Mouse (Mus musculus) stomach, embryonic 15.5 days (tissue): ENCODE results near the gene Usp18. TPM values are rescaled to one million over a fixed set of nuclear protein-coding genes. Genes with fewer than 3 reads are reported as not detected.

ENCODE experiments used
- ATAC-seq: fragments of 200-750 bp; cut with Nextera tagmentation; 2 replicates; pipeline ENCODE4 v1.8.0; 2017; ENCODE audit warnings: low read depth, moderate number of reproducible peaks, moderate TSS enrichment; ENCODE audit not compliant: insufficient read depth, low FRiP score
- H3K27ac ChIP-seq: fragments of 300-500 bp; sonication (generic); 2 replicates; pipeline ENCODE4 v1.5.1; 2015; ENCODE audit warnings: mild to moderate bottlenecking, inconsistent platforms
- H3K27me3 ChIP-seq: fragments of 300-500 bp; sonication (generic); replicated peaks from 2 replicates; pipeline ENCODE4 v1.6.1; 2015; ENCODE audit warnings: inconsistent platforms
- H3K36me3 ChIP-seq: fragments of 300-500 bp; sonication (generic); 2 replicates; pipeline ENCODE4 v1.6.1; 2015; ENCODE audit warnings: inconsistent platforms
- H3K4me1 ChIP-seq: fragments of 300-500 bp; sonication (generic); 2 replicates; pipeline ENCODE4 v1.6.1; 2015; ENCODE audit warnings: inconsistent platforms
- H3K4me2 ChIP-seq: fragments of 300-500 bp; sonication (generic); 2 replicates; pipeline ENCODE4 v1.6.1; 2015; ENCODE audit warnings: mild to moderate bottlenecking, inconsistent platforms
- H3K4me3 ChIP-seq: fragments of 300-500 bp; sonication (generic); replicated peaks from 2 replicates; pipeline ENCODE4 v1.5.1; 2015; ENCODE audit warnings: inconsistent platforms
- H3K9ac ChIP-seq: fragments of 300-500 bp; sonication (generic); 2 replicates; pipeline ENCODE4 v1.6.1; 2015; ENCODE audit warnings: inconsistent platforms
- H3K9me3 ChIP-seq: fragments of 300-500 bp; sonication (generic); 2 replicates; pipeline ENCODE4 v1.6.1; 2016; ENCODE audit warnings: inconsistent platforms
- WGBS: fragments of 180-500 bp; shearing (Covaris S2); methylation state at CpG from one replicate; pipeline ENCODE4 v1.1.7; 2015; 5-methylcytosine and 5-hydroxymethylcytosine counted together
- polyA plus RNA-seq: library from polyadenylated mRNA; unstranded; fragments of >200 nt; fragmentation: Nextera tagmentation; extraction: Ambion mirVana; gene quantifications from 2 replicates; pipeline ENCODE4 v1.2.1, GENCODE M21; 2015

The Usp18 gene
- polyA plus RNA-seq, 1 experiment from 2014 or later: 3.5 TPM

GRCm38 (mm10) chr6:121262496-121262895 lies 16.8 kb downstream of the Usp18 start:
- H3K4me1 ChIP-seq: no peaks in the 10 kb centered on the region
- H3K4me3 ChIP-seq: no peak overlapping the region
- H3K27me3 ChIP-seq: no peaks in the 10 kb centered on the region
- H3K27ac ChIP-seq: no peak overlapping the region
- no peak for ATAC-seq
- H3K36me3 ChIP-seq: no peaks in the 10 kb centered on the region
- H3K9ac ChIP-seq: no peak overlapping the region
- H3K9me3 ChIP-seq: no peaks in the 10 kb centered on the region
- 91% methylated on average over 11 of the region's 11 CpGs for WGBS
- no peak overlapping the region for H3K4me2 ChIP-seq

GRCm38 (mm10) chr6:121270156-121270555 lies 24.4 kb downstream of the Usp18 start:
- no peaks in the 10 kb centered on the region for H3K36me3 ChIP-seq
- WGBS: 78% methylated on average over 6 of the region's 6 CpGs
- no peak overlapping the region for H3K27ac ChIP-seq
- no peak overlapping the region for H3K4me2 ChIP-seq
- H3K4me3 ChIP-seq: no peak overlapping the region
- ATAC-seq: no peak
- H3K9me3 ChIP-seq: no peaks in the 10 kb centered on the region
- H3K27me3 ChIP-seq: no peaks in the 10 kb centered on the region
- H3K9ac ChIP-seq: no peak overlapping the region
- no peaks in the 10 kb centered on the region for H3K4me1 ChIP-seq

- no peaks in the 10 kb centered on the region; the same call in 1 of the 2 replicates for H3K27me3 ChIP-seq
- H3K9me3 ChIP-seq: no peaks in the 10 kb centered on the region
- H3K4me2 ChIP-seq: no peak overlapping the region
- no peak overlapping the region for H3K9ac ChIP-seq
- H3K27ac ChIP-seq: no peak overlapping the region
- H3K4me1 ChIP-seq: no peaks in the 10 kb centered on the region
- WGBS: 8% methylated on average over 4 of the region's 4 CpGs
- ATAC-seq: no peak
- peak overlapping the region; percentile 45; the same call in 1 of the 2 replicates for H3K4me3 ChIP-seq
- no peaks in the 10 kb centered on the region for H3K36me3 ChIP-seq
These were observed 26.0 kb downstream of the Usp18 start for GRCm38 (mm10) chr6:121271707-121272074.

- H3K27ac ChIP-seq: peak overlapping the region; percentile 74
- H3K27me3 ChIP-seq: no peaks in the 10 kb centered on the region; the same call in 1 of the 2 replicates
- H3K9me3 ChIP-seq: no peaks in the 10 kb centered on the region
- H3K9ac ChIP-seq: no peak overlapping the region
- WGBS: 10% methylated on average over 17 of the region's 17 CpGs
- H3K4me2 ChIP-seq: peak overlapping the region; percentile 63
- H3K4me3 ChIP-seq: peak overlapping the region; percentile 45
- H3K4me1 ChIP-seq: no peaks in the 10 kb centered on the region
- no peaks in the 10 kb centered on the region for H3K36me3 ChIP-seq
- peak; percentile 86; the same call in 1 of the 2 replicates for ATAC-seq
These were observed 26.5 kb downstream of the Usp18 start for GRCm38 (mm10) chr6:121272075-121272800.

- WGBS: 84% methylated on average over 3 of the region's 3 CpGs
- Histone ChIP-seq H3K4me2 (no peak overlapping the region), H3K9ac (no peak overlapping the region), H3K4me1 (no peaks in the 10 kb centered on the region), H3K9me3 (no peaks in the 10 kb centered on the region), H3K36me3 (no peaks in the 10 kb centered on the region), H3K27ac (no peak overlapping the region), H3K27me3 (no peaks in the 10 kb centered on the region; the same call in 1 of the 2 replicates), H3K4me3 (no peak overlapping the region)
- no peak for ATAC-seq
These were observed 28.6 kb downstream of the Usp18 start for GRCm38 (mm10) chr6:121274356-121274755.

- ATAC-seq: no peak
These were observed 38.4 kb downstream of the Usp18 start for GRCm38 (mm10) chr6:121284132-121284531.

GRCm38 (mm10) chr6:121299317-121299716 lies 53.6 kb downstream of the Usp18 start:
- no peak for ATAC-seq
- Histone ChIP-seq H3K36me3 (no peaks in the 10 kb centered on the region), H3K27me3 (no peaks in the 10 kb centered on the region), H3K9ac (no peak overlapping the region), H3K4me3 (no peak overlapping the region), H3K27ac (no peak overlapping the region), H3K4me2 (no peak overlapping the region), H3K9me3 (no peaks in the 10 kb centered on the region), H3K4me1 (0 out of 2 replicates have a peak, but pooled peaks cover 7% of the 10 kb centered on the region)
- WGBS: 50% methylated on average over 7 of the region's 7 CpGs

More at GRCm38 (mm10) chr6:121284132-121284531, 38.4 kb downstream of the Usp18 start:
- Histone ChIP-seq H3K27ac (no peak overlapping the region), H3K4me2 (no peak overlapping the region), H3K9me3 (no peaks in the 10 kb centered on the region), H3K36me3 (no peaks in the 10 kb centered on the region), H3K4me1 (no peaks in the 10 kb centered on the region), H3K9ac (no peak overlapping the region), H3K27me3 (no peaks in the 10 kb centered on the region), H3K4me3 (no peak overlapping the region)
- 91% methylated on average over 5 of the region's 5 CpGs for WGBS

GRCm38 (mm10) chr6:121299954-121300353 lies 54.2 kb downstream of the Usp18 start, which contains the start of gene Slc6a13:
Slc6a13 (plus strand) TSS chr6:121300227.
- Histone ChIP-seq H3K27ac (no peak within 1 kb of the TSS), H3K36me3 (no peaks in the 10 kb centered on the region), H3K4me1 (0 out of 2 replicates have a peak, but pooled peaks cover 7% of the 10 kb centered on the region), H3K9ac (no peak within 1 kb of the TSS), H3K4me3 (no peak within 1 kb of the TSS), H3K9me3 (no peaks in the 10 kb centered on the region), H3K4me2 (peak within 1 kb of the TSS; percentile 32), H3K27me3 (no peaks in the 10 kb centered on the region)
- peak; percentile 59; the same call in 1 of the 2 replicates for ATAC-seq
- WGBS: 2% methylated on average over 11 of the region's 11 CpGs

- Histone ChIP-seq H3K4me1 (0 out of 2 replicates have a peak, but pooled peaks cover 7% of the 10 kb centered on the region), H3K9me3 (no peaks in the 10 kb centered on the region), H3K4me2 (peak overlapping the region; percentile 32; the same call in 1 of the 2 replicates), H3K27me3 (no peaks in the 10 kb centered on the region), H3K9ac (no peak overlapping the region), H3K27ac (no peak overlapping the region), H3K36me3 (no peaks in the 10 kb centered on the region), H3K4me3 (no peak overlapping the region)
- WGBS: 36% methylated on average over 9 of the region's 9 CpGs
- ATAC-seq: 0 out of 2 replicates have a peak, but pooled peaks have one; percentile 25
These were observed 54.8 kb downstream of the Usp18 start for GRCm38 (mm10) chr6:121300504-121300903.

GRCm38 (mm10) chr6:121303466-121304220 lies 57.9 kb downstream of the Usp18 start:
- Histone ChIP-seq H3K27ac (no peak overlapping the region), H3K9me3 (no peaks in the 10 kb centered on the region), H3K4me2 (no peak overlapping the region), H3K4me1 (0 out of 2 replicates have a peak, but pooled peaks cover 7% of the 10 kb centered on the region), H3K9ac (no peak overlapping the region), H3K4me3 (no peak overlapping the region), H3K27me3 (no peaks in the 10 kb centered on the region), H3K36me3 (no peaks in the 10 kb centered on the region)
- WGBS: 54% methylated on average over 10 of the region's 10 CpGs
- no peak for ATAC-seq

- no peak overlapping the region for H3K27ac ChIP-seq
These were observed 58.9 kb downstream of the Usp18 start for GRCm38 (mm10) chr6:121304630-121305029.

GRCm38 (mm10) chr6:121305571-121305970 lies 59.9 kb downstream of the Usp18 start:
- H3K4me1 ChIP-seq: no peaks in the 10 kb centered on the region
- no peak overlapping the region for H3K27ac ChIP-seq
- ATAC-seq: no peak
- no peak overlapping the region for H3K9ac ChIP-seq
- H3K4me2 ChIP-seq: no peak overlapping the region
- no peaks in the 10 kb centered on the region for H3K27me3 ChIP-seq
- no peak overlapping the region for H3K4me3 ChIP-seq
- no peaks in the 10 kb centered on the region for H3K9me3 ChIP-seq
- no peaks in the 10 kb centered on the region for H3K36me3 ChIP-seq
- 89% methylated on average over 3 of the region's 3 CpGs for WGBS

More at GRCm38 (mm10) chr6:121304630-121305029, 58.9 kb downstream of the Usp18 start:
- WGBS: 75% methylated on average over 9 of the region's 9 CpGs
- Histone ChIP-seq H3K27me3 (no peaks in the 10 kb centered on the region), H3K4me3 (no peak overlapping the region), H3K36me3 (no peaks in the 10 kb centered on the region), H3K9me3 (no peaks in the 10 kb centered on the region), H3K4me1 (0 out of 2 replicates have a peak, but pooled peaks cover 7% of the 10 kb centered on the region), H3K9ac (no peak overlapping the region), H3K4me2 (no peak overlapping the region)
- no peak for ATAC-seq
